Mouse (Mus musculus): ENCODE results near the gene Aifm1. TPM values are rescaled to one million over a fixed set of nuclear protein-coding genes. Genes with fewer than 3 reads are reported as not detected.

Aifm1 gene
- total and polyA plus RNA-seq, 2 experiments from 2014 or later, result 13.9 to 28.0 TPM

DNA sequence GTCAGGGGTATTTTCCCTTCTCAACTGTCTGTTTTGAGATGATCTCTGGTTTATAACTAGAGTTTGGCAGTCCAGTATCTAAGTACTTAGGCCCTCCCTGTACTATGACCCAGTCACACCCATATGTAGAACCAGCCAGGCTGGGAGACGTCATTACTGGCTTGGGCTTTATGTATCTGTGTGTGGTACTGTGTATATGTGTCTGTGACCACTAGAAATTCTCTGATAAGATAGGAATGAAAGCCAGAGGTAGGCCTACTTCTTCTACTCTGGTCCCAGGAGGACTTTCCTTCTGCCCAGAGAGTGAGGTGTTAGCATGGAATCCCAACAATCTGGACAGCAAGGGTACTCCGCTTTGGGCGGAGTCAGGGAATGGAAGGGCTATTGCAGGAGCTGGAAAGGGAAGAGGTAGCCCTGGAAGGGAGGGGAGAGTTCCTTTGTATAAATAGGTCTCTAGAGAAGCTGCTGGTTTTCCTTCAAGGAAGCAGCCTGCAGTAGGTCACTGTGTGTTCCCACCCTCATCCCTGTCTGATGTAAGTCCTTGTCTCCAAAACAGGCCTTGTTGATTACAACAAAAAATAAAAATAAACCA, 45.9 kb downstream of the Aifm1 start:
- H3K27ac ChIP-seq (ENCODE audit: low read depth, low read length), result no peak overlapping the region
- no peaks in the 10 kb centered on the region for H3K9me3 ChIP-seq (ENCODE audit: low read length)
- DNase-seq (no peak), ATAC-seq (no peak)
- H3K4me2 ChIP-seq (ENCODE audit: low read depth), result no peak overlapping the region
- H3K4me1 ChIP-seq (ENCODE audit: insufficient read depth), result no peaks in the 10 kb centered on the region
- H3K9ac ChIP-seq, result no peak overlapping the region
- H3K27me3 ChIP-seq (ENCODE audit: insufficient read depth, low read length), result no peaks in the 10 kb centered on the region
- 79% methylated on average over 3 of the region's 3 CpGs for WGBS
- no peak overlapping the region for H3K4me3 ChIP-seq (ENCODE audit: low read depth, low read length)
- TF ChIP-seq CTCF (IDR thresholded peaks at IDR 0.05; ENCODE audit: low read depth), result no peak
- H3K36me3 ChIP-seq (ENCODE audit: insufficient read depth), result no peaks in the 10 kb centered on the region

DNA sequence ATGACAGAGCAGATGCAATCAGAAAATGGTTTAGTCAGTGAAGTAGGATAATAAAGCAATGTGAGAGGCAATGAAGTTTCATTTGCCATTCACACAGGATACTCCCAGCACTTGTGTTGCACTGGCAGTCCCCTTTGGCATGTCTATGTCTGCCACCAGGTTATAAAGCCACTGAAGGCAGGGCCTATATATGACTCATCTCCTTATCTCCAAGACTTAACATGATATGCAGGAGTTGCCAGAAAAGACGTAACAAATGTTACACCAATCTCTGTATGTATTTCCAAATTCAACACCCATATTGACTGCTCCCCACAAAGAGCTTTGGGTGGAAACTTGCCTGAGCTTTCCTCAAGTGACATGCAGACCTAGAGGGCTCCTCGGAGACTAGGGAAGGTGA, 47.2 kb downstream of the Aifm1 start:
- DNase-seq, result no peak
- WGBS, result 80% methylated on average over 2 of the region's 2 CpGs
- Histone ChIP-seq H3K9ac (no peak overlapping the region), H3K36me3 (ENCODE audit: insufficient read depth) (no peaks in the 10 kb centered on the region), H3K27ac (ENCODE audit: low read depth, low read length) (no peak overlapping the region), H3K4me1 (ENCODE audit: insufficient read depth) (no peaks in the 10 kb centered on the region), H3K4me2 (ENCODE audit: low read depth) (no peak overlapping the region), H3K9me3 (ENCODE audit: low read length) (no peaks in the 10 kb centered on the region), H3K4me3 (ENCODE audit: low read depth, low read length) (no peak overlapping the region), H3K27me3 (ENCODE audit: insufficient read depth, low read length) (no peaks in the 10 kb centered on the region)
- TF ChIP-seq CTCF (IDR thresholded peaks at IDR 0.05; ENCODE audit: low read depth), result no peak
- ATAC-seq, result no peak

DNA sequence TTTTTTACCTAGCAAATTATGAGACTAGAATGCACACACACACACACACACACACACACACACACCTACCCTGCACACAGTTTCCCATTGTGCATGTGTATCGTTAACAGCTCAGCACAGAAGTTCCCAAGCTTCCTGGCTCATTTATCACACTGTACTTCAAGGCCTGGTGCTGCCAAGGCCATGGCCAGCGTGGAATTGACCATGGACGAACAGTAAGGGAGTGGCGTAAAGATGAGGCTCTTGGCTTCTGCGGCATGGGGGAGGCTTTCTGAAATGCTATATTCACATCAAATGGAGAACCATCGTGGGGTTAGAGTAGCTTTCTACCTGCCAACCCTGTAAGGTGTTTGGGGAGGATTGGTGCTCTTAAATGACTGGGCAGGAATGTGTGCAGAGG, 48.9 kb downstream of the Aifm1 start:
- Histone ChIP-seq H3K27ac (ENCODE audit: low read depth, low read length) (no peak overlapping the region), H3K9ac (no peak overlapping the region), H3K4me1 (ENCODE audit: insufficient read depth) (no peaks in the 10 kb centered on the region), H3K36me3 (ENCODE audit: insufficient read depth) (no peaks in the 10 kb centered on the region), H3K9me3 (ENCODE audit: low read length) (no peaks in the 10 kb centered on the region), H3K4me3 (ENCODE audit: low read depth, low read length) (no peak overlapping the region), H3K27me3 (ENCODE audit: insufficient read depth, low read length) (no peaks in the 10 kb centered on the region), H3K4me2 (ENCODE audit: low read depth) (no peak overlapping the region)
- no peak for TF ChIP-seq CTCF (IDR thresholded peaks at IDR 0.05; ENCODE audit: low read depth)
- ATAC-seq, result no peak
- no peak for DNase-seq
- 91% methylated on average over 6 of the region's 6 CpGs for WGBS

DNA sequence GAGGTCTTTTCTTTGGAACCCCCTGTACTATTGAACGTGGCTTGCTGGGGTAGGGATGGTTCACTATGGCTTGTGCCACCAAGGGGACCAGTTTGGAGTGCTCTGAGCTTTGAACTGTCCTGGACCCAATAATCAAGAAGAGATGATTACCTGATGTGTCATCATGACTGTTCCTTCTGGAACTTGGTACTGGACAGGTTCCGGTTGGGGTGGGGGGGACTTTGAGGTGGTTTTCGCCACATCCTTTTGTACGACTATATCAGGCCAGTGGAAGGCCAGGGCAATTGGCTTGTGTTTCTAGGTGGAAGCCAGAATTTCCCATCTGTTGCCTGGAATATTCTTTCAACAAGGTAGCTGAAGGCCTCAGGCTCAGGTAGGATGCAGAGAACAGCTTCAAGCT, 49.7 kb downstream of the Aifm1 start:
- no peak overlapping the region for H3K4me2 ChIP-seq (ENCODE audit: low read depth)
- H3K9ac ChIP-seq, result no peak overlapping the region
- ATAC-seq, result no peak
- no peak overlapping the region for H3K27ac ChIP-seq (ENCODE audit: low read depth, low read length)
- no peak overlapping the region for H3K4me3 ChIP-seq (ENCODE audit: low read depth, low read length)
- no peaks in the 10 kb centered on the region for H3K9me3 ChIP-seq (ENCODE audit: low read length)
- no peaks in the 10 kb centered on the region for H3K27me3 ChIP-seq (ENCODE audit: insufficient read depth, low read length)
- no peak for TF ChIP-seq CTCF (IDR thresholded peaks at IDR 0.05; ENCODE audit: low read depth)
- DNase-seq, result no peak
- WGBS, result 91% methylated on average over 4 of the region's 4 CpGs
- H3K36me3 ChIP-seq (ENCODE audit: insufficient read depth), result no peaks in the 10 kb centered on the region
- H3K4me1 ChIP-seq (ENCODE audit: insufficient read depth), result no peaks in the 10 kb centered on the region

DNA sequence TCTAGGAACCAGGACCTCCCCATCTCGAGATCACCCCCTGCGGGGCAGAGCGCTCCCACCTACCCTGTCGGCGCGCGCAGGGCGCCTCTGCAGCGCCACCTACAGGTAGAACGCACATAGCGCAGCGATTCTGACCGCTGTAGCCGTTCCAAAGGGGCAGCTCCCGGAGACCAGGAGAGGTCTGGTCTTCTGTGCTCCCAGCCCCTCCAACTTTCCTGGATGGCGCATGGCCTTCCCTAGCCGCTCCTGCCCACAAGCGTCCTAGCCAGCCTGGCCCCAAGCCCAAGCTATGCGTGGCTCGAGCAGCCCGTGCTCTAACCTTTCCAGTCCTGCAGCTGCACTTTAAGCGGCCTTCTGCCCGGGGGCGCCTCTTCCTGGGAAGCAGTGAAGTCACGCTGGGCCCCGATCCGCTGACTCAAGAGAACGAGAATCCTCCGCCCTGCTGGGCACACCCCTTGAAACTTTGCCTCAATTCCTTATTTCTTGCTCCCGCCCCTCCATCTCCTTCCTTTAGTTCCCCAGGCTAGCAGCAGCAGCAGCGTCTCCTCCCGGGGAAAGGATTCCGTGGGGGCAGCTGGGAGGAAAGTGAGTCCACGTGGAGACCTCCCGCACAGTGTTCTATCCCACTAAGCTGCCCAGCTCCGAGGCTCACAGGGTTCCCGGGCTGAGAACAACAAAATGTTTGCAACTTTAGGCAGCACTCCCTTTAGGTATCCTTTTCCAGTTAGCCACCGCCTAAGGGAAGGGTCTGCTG, 50.4 kb downstream of the Aifm1 start, which contains the start of gene Elf4:
Elf4 (minus strand) TSS at position 379 of the 754 bp plus-strand sequence.
- Histone ChIP-seq H3K9ac (0 out of 2 replicates have a peak within 1 kb of the TSS, but pooled peaks have one; percentile 2), H3K9me3 (ENCODE audit: low read length) (no peaks in the 10 kb centered on the region), H3K27me3 (ENCODE audit: insufficient read depth, low read length) (no peaks in the 10 kb centered on the region), H3K27ac (ENCODE audit: low read depth, low read length) (no peak within 1 kb of the TSS), H3K4me3 (ENCODE audit: low read depth, low read length) (peak within 1 kb of the TSS; percentile 32), H3K4me2 (ENCODE audit: low read depth) (peak within 1 kb of the TSS; percentile 63), H3K36me3 (ENCODE audit: insufficient read depth) (no peaks in the 10 kb centered on the region), H3K4me1 (ENCODE audit: insufficient read depth) (no peaks in the 10 kb centered on the region)
- peak; percentile 71 for DNase-seq
- ATAC-seq, result peak; percentile 90
- TF ChIP-seq CTCF (IDR thresholded peaks at IDR 0.05; ENCODE audit: low read depth), result peak; percentile 89
- 26% methylated on average over 38 of the region's 38 CpGs for WGBS

DNA sequence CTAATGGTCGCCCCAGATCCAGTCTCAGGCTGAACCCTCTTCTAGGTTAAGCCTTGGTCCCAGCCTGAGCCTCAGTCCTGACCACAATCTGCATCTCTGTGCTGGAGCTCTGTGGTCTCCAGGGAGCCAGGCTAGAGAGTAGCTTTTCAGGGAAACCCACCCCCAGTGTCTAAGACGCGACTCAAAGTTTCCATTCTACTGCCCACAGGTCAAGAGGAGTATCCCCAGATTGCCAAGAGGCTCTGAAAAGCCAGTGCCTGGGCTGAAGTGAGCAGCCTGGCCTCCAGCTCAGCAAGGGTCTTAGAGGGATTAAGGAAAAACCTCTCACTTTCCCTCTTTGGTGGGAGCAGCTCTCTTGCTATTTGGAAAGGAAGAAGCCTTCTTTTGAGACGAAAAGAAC, 51.1 kb downstream of the Aifm1 start:
- H3K27me3 ChIP-seq (ENCODE audit: insufficient read depth, low read length), result no peaks in the 10 kb centered on the region
- H3K4me3 ChIP-seq (ENCODE audit: low read depth, low read length), result peak overlapping the region; percentile 32
- TF ChIP-seq CTCF (IDR thresholded peaks at IDR 0.05; ENCODE audit: low read depth), result no peak
- no peak overlapping the region for H3K27ac ChIP-seq (ENCODE audit: low read depth, low read length)
- H3K9me3 ChIP-seq (ENCODE audit: low read length), result no peaks in the 10 kb centered on the region
- H3K4me2 ChIP-seq (ENCODE audit: low read depth), result peak overlapping the region; percentile 63
- 41% methylated on average over 4 of the region's 4 CpGs for WGBS
- DNase-seq (no peak), ATAC-seq (no peak)
- no peaks in the 10 kb centered on the region for H3K4me1 ChIP-seq (ENCODE audit: insufficient read depth)
- 0 out of 2 replicates have a peak overlapping the region, but pooled peaks have one; percentile 2 for H3K9ac ChIP-seq
- H3K36me3 ChIP-seq (ENCODE audit: insufficient read depth), result no peaks in the 10 kb centered on the region

DNA sequence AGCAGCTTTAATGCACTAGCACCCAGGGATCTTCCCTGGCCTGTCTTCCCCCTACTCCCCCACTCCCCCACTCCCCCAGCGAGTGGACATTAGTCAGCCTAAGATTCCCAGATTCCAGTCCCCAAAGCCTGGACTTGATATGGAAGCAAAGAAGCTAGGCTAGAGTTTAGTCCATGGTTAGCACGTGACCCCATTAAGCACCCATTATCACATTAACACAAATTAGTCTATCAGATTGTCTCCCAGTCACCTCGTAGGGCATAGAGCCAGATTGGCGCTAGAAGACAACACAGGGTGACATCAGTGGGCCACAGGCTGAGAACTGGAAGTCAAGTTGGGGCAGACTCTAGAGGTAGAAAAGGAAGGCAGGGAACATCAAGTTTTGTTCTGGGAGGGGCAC, 52.4 kb downstream of the Aifm1 start:
- no peaks in the 10 kb centered on the region for H3K27me3 ChIP-seq (ENCODE audit: insufficient read depth, low read length)
- 76% methylated on average over 4 of the region's 4 CpGs for WGBS
- ATAC-seq (no peak), DNase-seq (no peak)
- no peaks in the 10 kb centered on the region for H3K4me1 ChIP-seq (ENCODE audit: insufficient read depth)
- no peak for TF ChIP-seq CTCF (IDR thresholded peaks at IDR 0.05; ENCODE audit: low read depth)
- H3K9ac ChIP-seq, result no peak overlapping the region
- H3K4me2 ChIP-seq (ENCODE audit: low read depth), result no peak overlapping the region
- no peak overlapping the region for H3K4me3 ChIP-seq (ENCODE audit: low read depth, low read length)
- H3K27ac ChIP-seq (ENCODE audit: low read depth, low read length), result no peak overlapping the region
- no peaks in the 10 kb centered on the region for H3K36me3 ChIP-seq (ENCODE audit: insufficient read depth)
- no peaks in the 10 kb centered on the region for H3K9me3 ChIP-seq (ENCODE audit: low read length)

Measured in forebrain, postnatal 0 days (tissue).